Mouse (Mus musculus): ENCODE data around the gene Pam.

Gene Pam

DNA sequence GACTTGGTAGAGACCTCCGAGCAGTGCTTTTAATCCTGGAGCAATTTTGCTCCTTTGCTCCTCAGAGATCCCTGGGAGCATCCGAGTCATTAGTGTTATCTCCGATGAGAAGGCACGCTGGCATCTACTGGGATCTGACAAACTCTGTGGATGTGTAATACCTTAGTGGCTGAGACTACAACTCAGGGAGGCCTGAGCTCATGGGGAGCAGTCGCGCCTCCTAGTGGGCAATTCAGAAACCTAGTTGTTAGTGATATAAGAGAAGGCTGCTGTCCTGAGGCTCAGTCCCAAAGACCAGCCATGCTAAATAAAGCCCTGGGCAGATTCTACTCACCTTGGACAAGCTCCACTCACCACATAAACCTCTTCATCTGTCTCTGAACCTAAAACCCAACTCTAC is 23.4 kb downstream of the Pam start:
- Histone ChIP-seq H3K9me3 (ENCODE audit: low read length) (no peaks in the 10 kb centered on the region), H3K4me3 (replicated peaks; ENCODE audit: low read length) (no peak overlapping the region), H3K36me3 (ENCODE audit: insufficient read depth, low read length) (no peaks in the 10 kb centered on the region), H3K4me1 (replicated peaks; ENCODE audit: low read depth, low read length) (peaks cover 29% of the 10 kb centered on the region), H3K27me3 (ENCODE audit: insufficient read depth, low read length) (no peaks in the 10 kb centered on the region)
- TF ChIP-seq CTCF (conservative IDR thresholded peaks at IDR 0.05; ENCODE audit: low read length) (peak; percentile 57), POU5F1 (IDR thresholded peaks at IDR 0.05; ENCODE audit: borderline replicate concordance, low read length) (no peak)

DNA sequence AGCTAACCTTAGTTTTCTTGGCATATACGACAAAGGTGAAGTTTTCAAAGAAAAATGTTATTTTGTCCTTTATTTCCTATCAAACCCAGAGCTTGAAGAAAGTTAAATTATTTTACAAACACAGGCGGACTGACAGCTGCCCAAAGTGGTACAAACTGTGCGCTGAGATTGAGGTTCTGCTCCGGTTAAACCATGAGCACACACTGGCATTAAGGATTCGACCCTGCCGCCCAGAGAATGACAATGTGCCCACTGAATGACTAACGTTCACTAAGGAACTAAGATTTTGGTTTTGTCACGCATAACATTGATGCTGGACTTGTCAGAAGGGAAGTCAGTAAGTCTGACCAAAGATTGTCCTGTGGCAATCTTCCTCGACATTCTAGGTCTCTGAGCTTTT is 24.0 kb downstream of the Pam start:
- Histone ChIP-seq H3K4me3 (replicated peaks; ENCODE audit: low read length) (no peak overlapping the region), H3K36me3 (ENCODE audit: insufficient read depth, low read length) (no peaks in the 10 kb centered on the region), H3K27me3 (ENCODE audit: insufficient read depth, low read length) (no peaks in the 10 kb centered on the region), H3K9me3 (ENCODE audit: low read length) (no peaks in the 10 kb centered on the region), H3K4me1 (replicated peaks; ENCODE audit: low read depth, low read length) (peaks cover 29% of the 10 kb centered on the region)
- TF ChIP-seq CTCF (conservative IDR thresholded peaks at IDR 0.05; ENCODE audit: low read length) (no peak), POU5F1 (IDR thresholded peaks at IDR 0.05; ENCODE audit: borderline replicate concordance, low read length) (no peak), NANOG (IDR thresholded peaks at IDR 0.05; ENCODE audit: borderline replicate concordance, low read length) (no peak)

DNA sequence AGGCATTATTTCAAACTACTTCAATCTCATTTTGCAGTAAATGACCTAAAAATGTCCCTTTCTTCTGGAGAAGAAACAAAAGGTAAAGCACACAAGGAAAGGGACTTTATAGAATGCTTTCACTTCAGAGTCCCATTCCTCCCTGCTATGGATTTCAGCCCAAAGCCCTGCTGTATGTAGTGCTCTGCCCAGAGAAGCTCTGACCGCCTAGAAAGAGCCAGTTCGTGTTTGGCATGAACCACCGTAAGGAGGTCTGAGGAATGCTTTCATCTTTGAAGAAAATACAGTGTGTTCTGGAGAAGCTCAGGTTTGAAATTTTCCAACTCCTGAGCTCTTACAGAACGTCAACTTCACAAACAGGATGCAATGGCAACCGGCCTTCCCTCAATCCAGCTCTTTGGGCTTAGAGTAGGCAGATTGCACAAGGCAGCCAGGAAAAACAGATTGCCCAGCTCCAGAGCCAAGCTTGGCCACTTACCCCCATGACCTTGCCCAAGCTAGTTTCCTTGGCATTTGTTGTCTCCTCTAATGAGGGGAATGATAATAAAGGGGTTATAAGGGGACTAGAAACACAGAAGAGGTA is 24.6 kb downstream of the Pam start:
- TF ChIP-seq CTCF (conservative IDR thresholded peaks at IDR 0.05; ENCODE audit: low read length) (no peak), POU5F1 (IDR thresholded peaks at IDR 0.05; ENCODE audit: borderline replicate concordance, low read length) (no peak), NANOG (IDR thresholded peaks at IDR 0.05; ENCODE audit: borderline replicate concordance, low read length) (no peak)
- Histone ChIP-seq H3K4me1 (replicated peaks; ENCODE audit: low read depth, low read length) (peaks cover 29% of the 10 kb centered on the region), H3K9me3 (ENCODE audit: low read length) (no peaks in the 10 kb centered on the region), H3K36me3 (ENCODE audit: insufficient read depth, low read length) (no peaks in the 10 kb centered on the region), H3K4me3 (replicated peaks; ENCODE audit: low read length) (no peak overlapping the region), H3K27me3 (ENCODE audit: insufficient read depth, low read length) (no peaks in the 10 kb centered on the region)

DNA sequence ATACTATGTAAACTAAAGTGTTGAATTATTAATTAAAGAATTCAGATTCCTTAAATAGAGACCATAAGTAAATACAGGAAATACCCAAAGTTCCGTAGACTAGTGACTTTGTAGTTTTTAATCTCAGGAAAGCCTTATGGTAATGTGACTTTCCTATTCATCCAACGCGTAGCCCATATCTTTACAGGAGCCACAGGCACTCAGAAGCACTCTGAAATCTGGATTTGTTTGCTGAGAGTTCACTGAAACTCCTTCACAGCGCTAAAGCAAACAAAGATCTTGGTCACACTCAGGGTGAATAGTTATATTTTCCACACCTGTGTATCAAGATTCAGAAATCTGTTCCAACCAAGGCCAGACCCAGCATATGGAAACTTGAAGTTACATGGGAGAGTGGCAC is 27.3 kb downstream of the Pam start:
- no peaks in the 10 kb centered on the region for H3K27me3 ChIP-seq (ENCODE audit: insufficient read depth, low read length)
- H3K4me1 ChIP-seq (replicated peaks; ENCODE audit: low read depth, low read length) = peaks cover 14% of the 10 kb centered on the region
- H3K36me3 ChIP-seq (ENCODE audit: insufficient read depth, low read length) = no peaks in the 10 kb centered on the region
- TF ChIP-seq POU5F1 (IDR thresholded peaks at IDR 0.05; ENCODE audit: borderline replicate concordance, low read length) (no peak), CTCF (conservative IDR thresholded peaks at IDR 0.05; ENCODE audit: low read length) (no peak), NANOG (IDR thresholded peaks at IDR 0.05; ENCODE audit: borderline replicate concordance, low read length) (no peak)
- H3K9me3 ChIP-seq (ENCODE audit: low read length) = no peaks in the 10 kb centered on the region
- no peak overlapping the region for H3K4me3 ChIP-seq (replicated peaks; ENCODE audit: low read length)

DNA sequence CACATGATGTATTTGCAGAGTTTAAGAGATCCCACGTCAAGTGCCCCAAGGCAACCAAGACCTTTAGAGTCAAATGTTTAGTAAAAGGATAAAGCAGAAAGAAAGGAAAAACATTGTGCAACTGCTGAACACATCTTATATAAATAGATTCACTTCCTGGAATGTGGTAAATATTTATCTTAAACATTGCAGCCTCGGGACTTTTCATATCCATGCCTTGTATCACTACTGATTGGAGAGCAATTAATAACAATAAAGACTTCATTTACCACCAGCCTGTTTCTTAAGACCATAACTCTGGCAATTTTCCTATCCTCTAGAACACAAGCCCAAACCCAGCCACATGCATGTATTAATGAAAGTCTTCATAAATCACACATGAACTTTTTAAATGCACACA is 33.4 kb downstream of the Pam start:
- TF ChIP-seq NANOG (IDR thresholded peaks at IDR 0.05; ENCODE audit: borderline replicate concordance, low read length) (no peak), POU5F1 (IDR thresholded peaks at IDR 0.05; ENCODE audit: borderline replicate concordance, low read length) (no peak), CTCF (conservative IDR thresholded peaks at IDR 0.05; ENCODE audit: low read length) (no peak)
- H3K27me3 ChIP-seq (ENCODE audit: insufficient read depth, low read length) = no peaks in the 10 kb centered on the region
- H3K36me3 ChIP-seq (ENCODE audit: insufficient read depth, low read length) = no peaks in the 10 kb centered on the region
- H3K4me1 ChIP-seq (replicated peaks; ENCODE audit: low read depth, low read length) = no peaks in the 10 kb centered on the region; the same call in 1 of the 2 replicates
- no peak overlapping the region for H3K4me3 ChIP-seq (replicated peaks; ENCODE audit: low read length)
- no peaks in the 10 kb centered on the region for H3K9me3 ChIP-seq (ENCODE audit: low read length)

DNA sequence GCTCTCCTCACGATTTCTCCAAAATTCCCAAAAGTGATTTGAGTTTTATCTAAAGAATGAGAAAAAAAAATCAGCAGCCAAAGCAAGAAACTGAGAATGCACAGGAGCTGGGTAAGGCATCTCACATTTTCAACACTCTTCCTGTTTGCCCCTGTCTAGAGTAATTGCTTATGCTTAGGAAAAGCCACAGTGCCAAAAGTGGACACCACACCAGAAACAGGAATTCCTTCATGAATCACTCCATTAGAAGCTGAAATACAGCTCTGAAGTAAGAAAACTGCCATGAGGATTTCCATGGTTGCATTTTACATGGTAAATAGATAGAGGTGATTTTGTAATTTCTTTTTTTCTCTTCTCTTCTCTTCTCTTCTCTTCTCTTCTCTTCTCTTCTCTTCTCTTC is 36.0 kb downstream of the Pam start:
- Histone ChIP-seq H3K9me3 (ENCODE audit: low read length) (no peaks in the 10 kb centered on the region), H3K36me3 (ENCODE audit: insufficient read depth, low read length) (no peaks in the 10 kb centered on the region), H3K4me1 (replicated peaks; ENCODE audit: low read depth, low read length) (peaks cover 4% of the 10 kb centered on the region; the same call in 1 of the 2 replicates), H3K27me3 (ENCODE audit: insufficient read depth, low read length) (no peaks in the 10 kb centered on the region), H3K4me3 (replicated peaks; ENCODE audit: low read length) (no peak overlapping the region)
- TF ChIP-seq CTCF (conservative IDR thresholded peaks at IDR 0.05; ENCODE audit: low read length) (no peak), POU5F1 (IDR thresholded peaks at IDR 0.05; ENCODE audit: borderline replicate concordance, low read length) (no peak), NANOG (IDR thresholded peaks at IDR 0.05; ENCODE audit: borderline replicate concordance, low read length) (no peak)

DNA sequence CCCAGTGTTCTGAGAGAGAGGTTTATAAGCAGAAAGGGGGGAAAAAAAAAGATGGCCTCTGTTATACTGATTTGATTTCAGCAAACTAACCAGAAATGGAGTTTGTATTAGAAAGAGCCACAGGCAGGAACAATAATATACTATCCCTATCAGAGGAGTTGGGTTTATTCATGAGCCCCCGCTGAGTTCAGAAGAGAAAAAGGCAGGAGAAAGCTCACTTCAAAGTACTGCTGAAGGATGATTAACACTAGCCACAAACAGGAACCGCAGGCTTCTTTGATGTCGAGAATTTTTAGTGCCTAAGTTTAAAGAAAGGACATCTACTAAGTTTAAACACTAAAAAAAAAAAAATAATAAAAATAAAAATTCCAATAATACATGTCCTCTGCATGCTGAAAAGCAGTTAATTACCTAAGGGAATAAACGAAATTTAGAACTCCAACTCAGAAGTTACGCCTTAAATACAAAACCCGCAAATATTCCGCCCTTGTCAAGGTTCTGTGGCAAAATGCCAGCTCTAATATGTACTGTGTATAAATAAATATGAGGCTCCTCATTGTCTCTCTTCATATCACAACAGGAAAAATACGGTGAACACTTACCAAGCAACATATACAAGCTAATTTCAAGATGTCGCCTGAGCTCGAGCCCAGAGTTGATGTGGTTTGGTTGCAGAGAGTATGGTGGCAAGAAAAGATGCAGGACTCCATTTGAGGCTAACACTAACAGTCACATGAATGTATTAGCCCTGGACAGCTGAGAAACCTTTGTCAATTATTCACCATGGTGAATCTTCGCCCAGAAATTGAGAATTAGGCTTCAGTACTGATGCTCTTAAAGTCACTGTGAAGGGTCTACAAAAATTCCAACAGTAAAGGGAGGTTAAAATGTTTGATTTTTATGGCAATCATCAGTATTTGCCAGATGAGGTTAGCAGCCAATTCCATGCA is 38.2 kb downstream of the Pam start:
- peaks cover 4% of the 10 kb centered on the region; the same call in 1 of the 2 replicates for H3K4me1 ChIP-seq (replicated peaks; ENCODE audit: low read depth, low read length)
- no peak overlapping the region for H3K4me3 ChIP-seq (replicated peaks; ENCODE audit: low read length)
- no peaks in the 10 kb centered on the region for H3K9me3 ChIP-seq (ENCODE audit: low read length)
- TF ChIP-seq NANOG (IDR thresholded peaks at IDR 0.05; ENCODE audit: borderline replicate concordance, low read length) = no peak
- no peak for TF ChIP-seq POU5F1 (IDR thresholded peaks at IDR 0.05; ENCODE audit: borderline replicate concordance, low read length)
- no peak for TF ChIP-seq CTCF (conservative IDR thresholded peaks at IDR 0.05; ENCODE audit: low read length)
- H3K27me3 ChIP-seq (ENCODE audit: insufficient read depth, low read length) = no peaks in the 10 kb centered on the region
- no peaks in the 10 kb centered on the region for H3K36me3 ChIP-seq (ENCODE audit: insufficient read depth, low read length)

DNA sequence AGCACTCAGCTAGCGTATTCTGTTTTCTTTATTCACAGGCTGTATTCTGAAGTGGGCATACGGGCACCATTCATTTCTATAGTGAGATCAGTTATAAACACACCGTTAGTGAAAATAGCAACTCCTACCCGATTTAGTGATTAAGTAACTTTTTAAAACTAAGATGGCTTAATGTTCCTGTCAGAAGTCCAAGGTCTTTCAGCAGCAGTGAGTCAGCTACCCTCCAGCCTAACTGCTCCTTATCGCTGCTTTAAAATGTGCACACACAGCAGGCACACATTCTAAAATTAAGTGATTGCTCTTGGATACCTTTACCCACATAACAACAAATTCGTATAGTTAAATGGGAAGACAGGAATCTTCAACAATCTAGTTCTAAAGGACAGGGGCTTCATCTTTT is 39.2 kb downstream of the Pam start:
- Histone ChIP-seq H3K27me3 (ENCODE audit: insufficient read depth, low read length) (no peaks in the 10 kb centered on the region), H3K9me3 (ENCODE audit: low read length) (no peaks in the 10 kb centered on the region), H3K36me3 (ENCODE audit: insufficient read depth, low read length) (no peaks in the 10 kb centered on the region), H3K4me3 (replicated peaks; ENCODE audit: low read length) (no peak overlapping the region), H3K4me1 (replicated peaks; ENCODE audit: low read depth, low read length) (peaks cover 4% of the 10 kb centered on the region; the same call in 1 of the 2 replicates)
- no peak for TF ChIP-seq NANOG (IDR thresholded peaks at IDR 0.05; ENCODE audit: borderline replicate concordance, low read length)
- TF ChIP-seq POU5F1 (IDR thresholded peaks at IDR 0.05; ENCODE audit: borderline replicate concordance, low read length) = no peak
- no peak for TF ChIP-seq CTCF (conservative IDR thresholded peaks at IDR 0.05; ENCODE audit: low read length)

Data from E14TG2a.4 (cell line).